Mouse (Mus musculus) kidney, postnatal 10 days (tissue): ENCODE data around the gene Clca3a1.
"Not testable (repeated sequence)": the region's sequence is repeated elsewhere in the genome, so short reads cannot be mapped to it uniquely, and the experiment has no call there.

Source experiments
- DNase-seq: peaks from one replicate; pipeline ENCODE4 v3.0.0; 2021; ENCODE audit warnings: mixed read lengths

The Clca3a1 gene

GRCm38 (mm10) chr3:144760592-144761309 lies at the start of gene Clca3a1:
Gene Clca3a1, minus strand, starts transcription at chr3:144760977.
- peak; percentile 36 for DNase-seq

DNA sequence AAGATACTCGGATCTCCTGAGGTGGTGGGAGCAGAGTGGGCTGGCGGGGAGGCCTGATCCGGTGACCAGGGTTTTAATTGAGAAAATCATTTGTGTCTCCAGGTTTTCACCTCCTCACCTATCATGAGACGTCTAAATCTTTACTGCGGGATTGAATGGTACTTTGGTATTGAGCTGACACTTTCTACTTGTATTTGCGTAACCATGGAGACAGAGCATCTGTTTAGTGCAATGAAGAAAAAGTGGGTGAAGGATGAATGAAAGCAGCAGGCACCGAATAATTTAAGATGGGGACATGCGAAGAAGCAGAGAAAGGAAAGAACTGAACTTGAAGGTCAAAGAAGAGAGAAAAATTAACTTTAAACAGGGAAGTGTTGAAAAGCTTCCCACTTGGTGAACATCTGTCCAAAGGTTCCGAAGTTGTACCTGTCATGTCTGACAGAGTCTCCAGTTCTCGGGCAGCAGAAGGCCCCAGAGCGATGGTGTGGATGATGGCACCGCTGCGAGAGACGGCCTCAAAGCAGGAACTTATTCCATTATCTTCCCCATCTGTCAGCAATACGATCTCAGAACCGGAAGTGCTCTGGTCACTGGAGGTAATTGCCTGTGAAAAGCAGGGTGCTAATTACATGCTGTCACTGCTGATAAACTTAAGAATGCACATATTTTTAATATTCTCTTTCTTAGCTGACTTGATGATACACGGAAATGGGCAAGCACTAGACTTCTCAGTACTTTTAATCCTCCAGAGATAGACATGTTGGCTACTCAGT lies 47.6 kb upstream of the Clca3a1 start:
- DNase-seq: not testable (repeated sequence)

DNA sequence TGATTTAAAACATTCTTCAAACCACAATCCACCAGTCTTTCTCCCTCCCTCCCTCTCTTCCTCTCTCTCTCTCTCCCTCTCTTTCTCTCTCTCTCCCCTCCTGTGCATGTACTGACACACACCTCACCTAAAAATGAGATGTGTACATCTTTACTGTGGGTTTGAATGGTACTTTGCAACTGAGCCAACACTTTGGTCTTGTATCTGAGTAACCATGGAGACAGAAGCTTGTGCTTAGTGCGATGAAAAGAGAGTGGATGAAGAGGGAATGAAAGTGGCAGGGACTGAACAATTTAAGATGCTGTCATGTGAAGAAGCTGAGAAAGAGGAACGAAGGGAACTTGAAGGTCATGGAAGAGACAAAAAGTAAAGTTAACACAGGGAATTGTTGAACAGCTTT lies 45.8 kb upstream of the Clca3a1 start:
- not testable (repeated sequence) for DNase-seq

DNA sequence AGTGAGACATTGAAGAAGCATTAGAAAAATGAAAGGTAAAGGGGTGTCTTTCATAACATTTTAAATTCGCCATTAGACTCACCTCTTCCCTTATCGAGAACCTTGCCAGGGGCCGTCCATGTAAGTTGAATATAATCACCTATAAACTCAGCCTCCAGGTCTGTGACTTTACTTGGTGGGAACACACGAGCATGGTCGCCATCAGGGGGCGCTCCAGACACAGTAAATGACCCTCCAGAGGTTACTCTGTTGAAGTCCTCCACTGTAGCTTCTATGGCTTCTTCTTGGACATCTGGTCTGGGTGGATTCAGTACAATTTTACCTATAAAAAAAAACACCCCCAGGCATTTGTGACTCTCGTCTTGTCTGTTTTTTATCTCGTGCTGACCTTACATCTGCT lies 41.1 kb upstream of the Clca3a1 start:
- peak; percentile 51 for DNase-seq

GRCm38 (mm10) chr3:144785181-144786148 lies 24.7 kb upstream of the Clca3a1 start:
- no peak for DNase-seq

- no peak for DNase-seq
Measured at GRCm38 (mm10) chr3:144765161-144765560, 4.4 kb upstream of the Clca3a1 start.

- no peak for DNase-seq
Measured at GRCm38 (mm10) chr3:144761454-144761853, 677 bp upstream of the Clca3a1 start.

GRCm38 (mm10) chr3:144759719-144760118 lies 1.1 kb downstream of the Clca3a1 start:
- DNase-seq: no peak

GRCm38 (mm10) chr3:144756103-144756502 lies 4.7 kb downstream of the Clca3a1 start:
- not testable (repeated sequence) for DNase-seq

- DNase-seq: peak; percentile 43
Measured at GRCm38 (mm10) chr3:144753120-144753519, 7.7 kb downstream of the Clca3a1 start.

- DNase-seq: not testable (repeated sequence)
Measured at GRCm38 (mm10) chr3:144749062-144749963, 11.5 kb downstream of the Clca3a1 start.

DNA sequence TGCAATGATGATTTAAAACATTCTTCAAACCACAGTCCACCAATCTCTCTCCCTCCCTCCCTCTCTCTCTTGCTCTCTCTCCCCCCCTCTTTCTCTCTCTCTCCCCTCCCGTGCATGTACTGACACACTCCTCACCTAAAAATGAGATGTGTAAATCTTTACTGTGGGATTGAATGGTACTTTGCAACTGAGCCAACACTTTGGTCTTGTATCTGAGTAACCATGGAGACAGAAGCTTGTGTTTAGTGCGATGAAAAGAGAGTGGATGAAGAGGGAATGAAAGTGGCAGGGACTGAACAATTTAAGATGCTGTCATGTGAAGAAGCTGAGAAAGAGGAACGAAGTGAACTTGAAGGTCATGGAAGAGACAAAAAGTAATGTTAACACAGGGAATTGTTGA lies 13.1 kb downstream of the Clca3a1 start:
- not testable (repeated sequence) for DNase-seq

GRCm38 (mm10) chr3:144738396-144738795 lies 22.4 kb downstream of the Clca3a1 start:
- DNase-seq: not testable (repeated sequence)

GRCm38 (mm10) chr3:144736831-144737230 lies 23.9 kb downstream of the Clca3a1 start:
- DNase-seq: peak; percentile 83

DNA sequence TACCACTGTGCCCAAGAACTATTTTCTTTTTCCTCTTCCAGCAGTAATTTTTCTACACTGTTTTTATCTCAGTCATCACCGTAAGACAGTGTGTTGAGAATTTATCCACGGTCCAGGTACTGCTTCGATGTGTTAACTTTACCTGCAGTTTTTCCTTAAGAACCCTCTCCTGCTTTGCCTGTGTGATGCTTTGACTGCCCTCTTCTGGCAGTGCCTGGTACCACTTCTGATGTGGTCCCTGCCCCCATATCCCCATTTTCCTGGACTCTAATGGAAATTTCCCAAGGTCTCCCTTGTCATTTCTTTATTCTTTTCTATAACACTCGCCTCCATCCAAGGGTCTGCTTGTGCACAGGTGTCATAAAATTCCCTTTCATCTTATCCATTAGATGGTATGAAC lies 37.3 kb downstream of the Clca3a1 start:
- peak; percentile 72 for DNase-seq

- DNase-seq: not testable (repeated sequence)
Measured at GRCm38 (mm10) chr3:144722566-144722965, 38.2 kb downstream of the Clca3a1 start.

- no peak for DNase-seq
Measured at GRCm38 (mm10) chr3:144721860-144722256, 38.9 kb downstream of the Clca3a1 start.

- no peak for DNase-seq
Measured at GRCm38 (mm10) chr3:144721077-144721859, 39.5 kb downstream of the Clca3a1 start.

DNA sequence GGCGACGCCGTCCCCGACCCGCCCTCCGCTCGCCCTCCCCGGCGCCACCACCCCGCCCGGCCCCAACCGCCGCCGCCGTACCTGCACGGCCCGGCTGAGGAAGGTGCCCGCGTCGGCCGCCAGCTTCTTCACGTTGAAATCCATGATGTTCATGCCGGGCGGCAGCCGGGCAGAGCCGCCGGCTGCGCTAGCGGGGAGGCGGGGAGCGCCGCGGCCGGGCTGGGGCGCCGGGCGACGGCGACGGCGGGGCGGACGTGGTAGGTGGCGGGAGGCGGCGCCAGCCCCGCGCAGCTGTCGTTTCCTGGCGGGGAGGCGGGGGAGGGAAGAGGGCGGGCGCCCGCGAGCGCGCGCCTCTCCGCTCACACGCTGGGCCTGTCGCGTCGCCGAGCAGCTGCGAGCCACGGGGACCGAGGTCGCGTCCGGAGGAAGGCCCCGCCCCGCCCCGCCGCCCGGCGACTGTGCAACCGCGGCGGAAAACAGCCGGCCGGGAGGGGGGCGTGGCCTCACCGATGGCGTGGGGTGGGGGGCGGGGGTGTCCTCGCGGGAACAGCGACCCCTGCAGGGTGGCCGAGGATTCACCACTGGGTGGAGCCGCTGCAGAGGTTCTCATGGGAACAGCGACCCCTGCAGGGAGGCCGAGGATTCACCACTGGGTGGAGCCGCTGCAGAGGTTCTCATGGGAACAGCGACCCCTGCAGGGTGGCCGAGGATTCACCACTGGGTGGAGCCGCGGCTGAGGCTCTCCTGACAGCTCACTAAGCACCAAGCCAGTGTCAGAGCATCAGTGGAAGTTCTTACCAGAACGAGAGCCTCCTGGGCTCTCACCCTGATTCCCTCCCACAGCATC lies 40.7 kb downstream of the Clca3a1 start, which contains the start of gene Sh3glb1:
Gene Sh3glb1, minus strand, starts transcription at position 435 of the 847 bp plus-strand sequence.
- DNase-seq: peak; percentile 97
